Mouse (Mus musculus) megakaryocyte, adult 5-6 weeks (primary cell): ENCODE data around the gene Usp49. TPM values are rescaled to one million over a fixed set of nuclear protein-coding genes. Genes with fewer than 3 reads are reported as not detected.
"Not testable (repeated sequence)": the region's sequence is repeated elsewhere in the genome, so short reads cannot be mapped to it uniquely, and the experiment has no call there.

Experiments
- ATAC-seq: 2 replicates; pipeline ENCODE4 v1.8.0; 2016; ENCODE audit warnings: mild to moderate bottlenecking, inconsistent platforms; ENCODE audit not compliant: poor library complexity, severe bottlenecking
- total RNA-seq, 2 experiments: library from RNA; stranded (forward) in 1 of 2; stranded (reverse) in 1 of 2; fragments of 153-499, 151-499 nt in 1 of 2; fragments of 221-1000, 200-1000 nt in 1 of 2; gene quantifications; 2 replicates each; pipeline versions ENCODE4 v1.2.3 to v1.2.4; 2015 to 2017

Usp49 gene
- total RNA-seq, 2 experiments from 2014 or later, result 3.9 to 5.3 TPM

GRCm38 (mm10) chr17:47642992-47643391, 12.5 kb downstream of the Usp49 start:
- ATAC-seq, result no peak

- peak; percentile 89 for ATAC-seq
Measured at GRCm38 (mm10) chr17:47646683-47647082, 16.2 kb downstream of the Usp49 start.

GRCm38 (mm10) chr17:47648966-47649365, 18.5 kb downstream of the Usp49 start:
- no peak for ATAC-seq

GRCm38 (mm10) chr17:47651953-47652352, 21.5 kb downstream of the Usp49 start:
- ATAC-seq, result no peak

- not testable (repeated sequence) for ATAC-seq
Measured at GRCm38 (mm10) chr17:47654346-47654745, 23.9 kb downstream of the Usp49 start.

- no peak for ATAC-seq
Measured at GRCm38 (mm10) chr17:47655697-47656096, 25.2 kb downstream of the Usp49 start.

- ATAC-seq, result no peak
Measured at GRCm38 (mm10) chr17:47657901-47658300, 27.4 kb downstream of the Usp49 start.

- no peak for ATAC-seq
Measured at GRCm38 (mm10) chr17:47658741-47659243, 28.3 kb downstream of the Usp49 start.

GRCm38 (mm10) chr17:47663009-47663713, 32.7 kb downstream of the Usp49 start:
- no peak for ATAC-seq

- no peak for ATAC-seq
Measured at GRCm38 (mm10) chr17:47664474-47664873, 34.0 kb downstream of the Usp49 start.

- ATAC-seq, result no peak
Measured at GRCm38 (mm10) chr17:47669166-47669565, 38.7 kb downstream of the Usp49 start.

GRCm38 (mm10) chr17:47671988-47672310, 41.5 kb downstream of the Usp49 start:
- ATAC-seq, result no peak

GRCm38 (mm10) chr17:47672311-47673111, 42.0 kb downstream of the Usp49 start:
- ATAC-seq, result no peak

GRCm38 (mm10) chr17:47676581-47676980, 46.1 kb downstream of the Usp49 start:
- peak; percentile 56 for ATAC-seq

GRCm38 (mm10) chr17:47678238-47678637, 47.7 kb downstream of the Usp49 start:
- ATAC-seq, result no peak

- ATAC-seq, result no peak
Measured at GRCm38 (mm10) chr17:47678702-47679101, 48.2 kb downstream of the Usp49 start.

GRCm38 (mm10) chr17:47682836-47683235, 52.3 kb downstream of the Usp49 start:
- no peak for ATAC-seq

GRCm38 (mm10) chr17:47687409-47688343, 57.2 kb downstream of the Usp49 start:
- peak; percentile 93 for ATAC-seq

- no peak for ATAC-seq
Measured at GRCm38 (mm10) chr17:47688344-47688607, 57.8 kb downstream of the Usp49 start, which contains the start of gene Tomm6. Gene Tomm6 (minus strand): TSS chr17:47688386.

- peak; percentile 34 for ATAC-seq
Measured at GRCm38 (mm10) chr17:47688608-47689575, 58.4 kb downstream of the Usp49 start, which contains the start of gene Frs3. Gene Frs3 (plus strand): TSS chr17:47689030.
